11 mouse cellular contexts compared by ENCODE assay signal in genomic region chr10:122545029-122545428, GRCm38 (mm10).
DNase-seq lines count a peak whose midpoint lies in the region; ATAC-seq and TF ChIP-seq lines count a peak whose summit lies in the region.
"Had no signal": no experiment of that assay in that cellular context is flagged by ENCODE, and none has a peak within 500 bp of the region (broad histone marks: within the 10 kb centered on the region; RNA-seq: fewer than 3 reads in every experiment).

No protein-coding gene starts in this region.

- no peak overlapping the region for H3K4me2 ChIP-seq in heart, embryonic 11.5 days
- no peak overlapping the region for H3K4me2 ChIP-seq in midbrain, embryonic 11.5 days
- H3K4me2 ChIP-seq in midbrain, postnatal 0 days (ENCODE audit: low read depth, low read length, poor library complexity, severe bottlenecking) = no peak overlapping the region

- H3K4me3 ChIP-seq in heart, embryonic 11.5 days (ENCODE audit: low read depth, low read length) = no peak overlapping the region
- H3K4me3 ChIP-seq in midbrain, embryonic 11.5 days (ENCODE audit: low read depth, low read length) = no peak overlapping the region
- H3K4me3 ChIP-seq in midbrain, postnatal 0 days (ENCODE audit: low read depth, low read length) = no peak overlapping the region

- no peaks in the 10 kb centered on the region for H3K27me3 ChIP-seq in heart, embryonic 11.5 days (ENCODE audit: control insufficient read depth, insufficient read depth, low read length)
- no peaks in the 10 kb centered on the region for H3K27me3 ChIP-seq in midbrain, embryonic 11.5 days (ENCODE audit: control insufficient read depth, insufficient read depth, low read length)
- no peaks in the 10 kb centered on the region for H3K27me3 ChIP-seq in midbrain, postnatal 0 days (ENCODE audit: insufficient read depth, low read length)
- H3K27me3 ChIP-seq: CH12.LX had no signal

- H3K36me3 ChIP-seq in heart, embryonic 11.5 days (ENCODE audit: control insufficient read depth, insufficient read depth, low read length) = no peaks in the 10 kb centered on the region
- H3K36me3 ChIP-seq in midbrain, embryonic 11.5 days (ENCODE audit: control insufficient read depth, insufficient read depth, low read length) = no peaks in the 10 kb centered on the region
- no peaks in the 10 kb centered on the region for H3K36me3 ChIP-seq in midbrain, postnatal 0 days (ENCODE audit: insufficient read depth, low read length)
- H3K36me3 ChIP-seq: G1E had no signal

- peak; percentile 60 for DNase-seq in heart, adult 11 months
- DNase-seq in midbrain, embryonic 11.5 days (ENCODE audit: low spot score, missing footprints) = peak; percentile 61
- DNase-seq in midbrain, postnatal 0 days (ENCODE audit: low spot score) = no peak
- peak; percentile 23 for DNase-seq in A20 (ENCODE audit: low read depth, low spot score)
- DNase-seq in T-cell, adult 2 months (ENCODE audit: low spot score) = no peak
- DNase-seq: adrenal gland, adult 8-10 months; cerebellum, adult 11-12 months had no signal

- H3K4me1 ChIP-seq in heart, embryonic 11.5 days (ENCODE audit: control insufficient read depth, insufficient read depth, low read length) = no peaks in the 10 kb centered on the region
- no peaks in the 10 kb centered on the region for H3K4me1 ChIP-seq in midbrain, embryonic 11.5 days (ENCODE audit: control insufficient read depth, insufficient read depth, low read length)
- no peaks in the 10 kb centered on the region for H3K4me1 ChIP-seq in midbrain, postnatal 0 days (ENCODE audit: insufficient read depth, low read length)

- H3K9me3 ChIP-seq in heart, embryonic 11.5 days (replicated peaks; ENCODE audit: control insufficient read depth, low read length) = no peaks in the 10 kb centered on the region
- no peaks in the 10 kb centered on the region for H3K9me3 ChIP-seq in midbrain, embryonic 11.5 days (ENCODE audit: control insufficient read depth, low read length)
- no peaks in the 10 kb centered on the region for H3K9me3 ChIP-seq in midbrain, postnatal 0 days (ENCODE audit: low read length)

- no peak for ATAC-seq in heart, embryonic 11.5 days (replicated peaks; ENCODE audit: insufficient number of reproducible peaks, low FRiP score, low TSS enrichment)
- ATAC-seq in midbrain, embryonic 11.5 days (ENCODE audit: low FRiP score) = no peak
- no peak for ATAC-seq in midbrain, postnatal 0 days (ENCODE audit: low FRiP score)
- ATAC-seq: Patski had no signal

- H3K9ac ChIP-seq in heart, embryonic 11.5 days (ENCODE audit: low read depth, low read length) = no peak overlapping the region
- no peak overlapping the region for H3K9ac ChIP-seq in midbrain, embryonic 11.5 days (ENCODE audit: low read length)
- no peak overlapping the region for H3K9ac ChIP-seq in midbrain, postnatal 0 days (replicated peaks; ENCODE audit: low read length, poor library complexity, severe bottlenecking)

- WGBS in heart, embryonic 11.5 days (ENCODE audit: insufficient replicate concordance) = 81% methylated on average over 6 of the region's 6 CpGs
- 72% methylated on average over 6 of the region's 6 CpGs for WGBS in midbrain, embryonic 11.5 days
- 76% methylated on average over 6 of the region's 6 CpGs for WGBS in midbrain, postnatal 0 days

- no peak overlapping the region for H3K27ac ChIP-seq in heart, embryonic 11.5 days (ENCODE audit: low read depth, low read length)
- H3K27ac ChIP-seq in midbrain, embryonic 11.5 days (ENCODE audit: low read depth, low read length) = no peak overlapping the region
- no peak overlapping the region for H3K27ac ChIP-seq in midbrain, postnatal 0 days (ENCODE audit: low read depth, low read length)

- TF ChIP-seq CTCF in midbrain, postnatal 0 days (IDR thresholded peaks at IDR 0.05) = no peak

Comparison
In these comparisons a context has a peak if more than half of its experiments do, and no peak if none do; other contexts are left out.
1. DNase-seq: peak in heart, adult 11 months (single experiment), midbrain, embryonic 11.5 days (single experiment) and A20 (single experiment); none in midbrain, postnatal 0 days (single experiment) and T-cell, adult 2 months (single experiment).